Mouse (Mus musculus) E14TG2a.4 (cell line): ENCODE measurements around the gene Arhgef7.

Experiments used
- CTCF ChIP-seq: conservative IDR thresholded peaks from 2 replicates; pipeline ENCODE4 v1.5.1; 2014; ENCODE audit warnings: low read length
- NANOG ChIP-seq: IDR thresholded peaks from 2 replicates; pipeline ENCODE4 v1.6.1; 2014; ENCODE audit warnings: borderline replicate concordance, low read length, mixed read lengths
- POU5F1 ChIP-seq: IDR thresholded peaks from 2 replicates; pipeline ENCODE4 v1.6.1; 2014; ENCODE audit warnings: low read length, borderline replicate concordance

DNA sequence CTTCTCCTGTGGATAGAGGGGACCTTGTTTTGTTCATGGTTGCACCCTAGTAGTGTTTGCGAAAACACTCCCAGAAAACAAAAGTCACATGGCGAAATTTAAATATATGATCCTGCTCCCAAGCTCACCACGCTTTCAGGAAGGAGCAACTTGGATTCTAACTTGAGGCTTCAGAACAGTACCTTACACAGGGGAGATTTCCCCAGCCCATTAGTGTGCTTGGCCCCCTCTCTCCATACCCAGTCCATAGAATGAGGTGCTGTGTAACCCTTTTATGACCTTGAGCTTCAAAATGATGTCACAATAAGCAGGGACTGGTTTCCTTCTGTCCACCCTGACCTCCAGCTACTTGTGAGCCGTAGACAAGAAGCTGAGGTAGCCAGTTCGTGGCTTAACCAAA is 112.7 kb downstream of the Arhgef7 start, which contains the start of gene Tex29:
- no peak for TF ChIP-seq CTCF
- no peak for TF ChIP-seq NANOG
- TF ChIP-seq POU5F1: no peak
